Mouse (Mus musculus): ENCODE data around the gene BC005624. TPM values are rescaled to one million over a fixed set of nuclear protein-coding genes. Genes with fewer than 3 reads are reported as not detected.
"Not testable (repeated sequence)": the region's sequence is repeated elsewhere in the genome, so short reads cannot be mapped to it uniquely, and the experiment has no call there.

BC005624 gene
- total RNA-seq, 2 experiments from 2014 or later = 42.6 to 61.0 TPM

GRCm38 (mm10) chr2:30933032-30933431 is 49.0 kb downstream of the BC005624 start:
- no peak for ATAC-seq (replicated peaks; ENCODE audit: poor library complexity, severe bottlenecking)

DNA sequence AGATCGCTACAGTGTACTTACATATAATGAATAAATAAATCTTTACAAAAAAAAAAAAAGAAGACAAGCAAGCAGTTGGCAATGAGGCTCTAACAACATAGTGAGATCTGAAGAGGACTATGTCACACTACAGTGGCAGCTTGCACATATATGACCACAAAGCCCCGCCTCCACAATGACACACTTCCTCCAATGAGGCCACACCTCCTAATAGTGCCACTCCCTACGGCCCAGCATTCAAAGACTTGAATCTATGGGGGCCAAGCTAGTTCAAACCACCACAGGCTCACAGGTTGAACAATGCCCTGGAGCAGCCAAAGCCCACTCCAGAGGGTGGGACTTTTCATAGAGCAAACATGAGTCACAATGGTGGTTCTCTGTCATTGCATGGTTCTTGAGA is 50.1 kb downstream of the BC005624 start:
- ATAC-seq (replicated peaks; ENCODE audit: poor library complexity, severe bottlenecking) = no peak

DNA sequence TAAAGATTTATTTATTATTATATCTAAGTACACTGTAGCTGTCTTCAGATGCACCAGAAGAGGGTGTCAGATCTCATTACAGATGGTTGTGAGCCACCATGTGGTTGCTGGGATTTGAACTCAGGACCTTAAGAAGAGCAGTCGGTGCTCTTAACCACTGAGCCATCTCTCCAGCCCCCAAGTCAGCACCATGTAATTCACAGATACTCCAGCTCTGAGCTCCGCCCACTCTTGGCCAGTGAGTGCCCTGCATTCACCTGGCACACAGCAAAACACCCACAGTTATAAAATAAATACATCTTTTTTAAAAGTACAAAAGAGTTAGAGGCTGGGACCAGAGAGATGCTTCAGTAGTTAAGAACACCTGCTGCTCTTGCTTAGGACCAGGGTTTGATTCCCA is 51.2 kb downstream of the BC005624 start:
- not testable (repeated sequence) for ATAC-seq (replicated peaks; ENCODE audit: poor library complexity, severe bottlenecking)

- ATAC-seq (replicated peaks; ENCODE audit: poor library complexity, severe bottlenecking) = peak; percentile 63
Measured at GRCm38 (mm10) chr2:30929483-30930045, 52.4 kb downstream of the BC005624 start, which contains the start of gene Ptges. Ptges (minus strand) TSS chr2:30929863.

GRCm38 (mm10) chr2:30928893-30929482 is 53.0 kb downstream of the BC005624 start:
- peak; percentile 74 for ATAC-seq (replicated peaks; ENCODE audit: poor library complexity, severe bottlenecking)

DNA sequence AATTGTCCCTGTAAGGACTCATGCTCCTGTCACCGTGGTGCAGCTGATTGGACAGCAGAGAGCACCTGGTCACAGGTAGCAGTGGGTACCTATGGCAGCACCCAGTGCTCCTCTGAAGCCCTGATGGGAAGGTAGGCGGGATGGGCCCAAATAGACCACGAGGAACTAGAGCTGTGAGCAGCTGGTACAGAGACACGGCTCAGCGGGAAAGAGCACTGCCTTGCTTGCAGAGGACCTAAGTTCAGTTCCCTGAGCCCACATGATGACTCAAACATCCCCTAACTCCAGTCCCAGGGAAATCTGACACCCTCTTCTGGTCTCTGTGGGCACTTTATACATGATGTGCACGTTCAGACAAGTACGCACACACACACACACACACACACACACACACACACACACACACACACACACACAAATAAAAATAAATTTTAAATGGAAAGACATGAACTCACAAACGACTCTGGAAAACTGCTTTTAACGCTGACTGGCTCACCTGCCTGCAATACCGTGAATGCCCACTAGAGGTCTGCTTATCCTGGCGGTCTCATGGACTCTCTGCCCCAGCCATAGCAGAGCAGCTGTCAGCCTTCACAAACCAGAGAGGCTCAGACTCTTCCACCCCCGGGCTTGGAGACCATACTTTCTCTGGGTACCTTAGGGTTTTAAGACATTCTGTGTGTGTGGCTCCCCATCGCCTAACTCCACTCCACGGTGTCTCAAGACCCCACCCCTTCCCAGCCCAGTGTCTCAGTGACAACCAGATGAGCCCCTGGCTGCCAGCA is 54.0 kb downstream of the BC005624 start:
- ATAC-seq (replicated peaks; ENCODE audit: poor library complexity, severe bottlenecking) = 0 out of 2 replicates have a peak, but pooled peaks have one; percentile 18

- ATAC-seq (replicated peaks; ENCODE audit: poor library complexity, severe bottlenecking) = peak; percentile 44
Measured at GRCm38 (mm10) chr2:30927151-30927781, 54.7 kb downstream of the BC005624 start.

- no peak for ATAC-seq (replicated peaks; ENCODE audit: poor library complexity, severe bottlenecking)
Measured at GRCm38 (mm10) chr2:30926381-30926780, 55.6 kb downstream of the BC005624 start.

DNA sequence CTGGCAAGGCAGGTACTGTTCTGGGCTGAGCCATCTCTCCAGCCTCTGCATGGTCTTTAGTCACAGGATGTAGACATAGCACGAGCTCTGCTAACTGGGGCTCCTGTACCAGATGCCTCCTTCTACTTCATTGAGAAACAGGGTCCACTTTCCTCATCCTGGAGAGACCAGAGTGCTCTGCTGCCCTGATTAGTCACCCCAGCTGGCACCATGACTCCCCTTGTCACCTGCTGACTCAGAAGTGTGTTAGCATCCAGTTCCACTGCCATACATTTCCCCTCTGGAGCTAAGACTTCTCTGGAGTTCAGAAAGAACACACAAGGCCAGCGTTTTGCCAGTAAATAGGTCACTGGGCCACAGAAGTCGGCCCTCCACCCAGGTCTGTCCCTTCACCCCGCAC is 56.8 kb downstream of the BC005624 start:
- no peak for ATAC-seq (replicated peaks; ENCODE audit: poor library complexity, severe bottlenecking)

- no peak for ATAC-seq (replicated peaks; ENCODE audit: poor library complexity, severe bottlenecking)
Measured at GRCm38 (mm10) chr2:30923099-30923498, 58.9 kb downstream of the BC005624 start.

Other genes starting within 250 kb of the BC005624 start
- not detected in 2 replicates for gene 1700001O22Rik, start 178.5 kb downstream of the BC005624 start, total RNA-seq (2014; fragmentation: Nextera tagmentation)
- 0.73 TPM in 1 of 2 replicates, not detected in the other for gene 1700001O22Rik, start 178.5 kb downstream of the BC005624 start, total RNA-seq (2017)
- gene Ntmt1, start 174.4 kb downstream of the BC005624 start, total RNA-seq (2014; fragmentation: Nextera tagmentation) = 20.2 and 26.8 TPM in 2 replicates
- 16.2 and 18.6 TPM in 2 replicates for gene Ntmt1, start 174.4 kb downstream of the BC005624 start, total RNA-seq (2017)
- 8.4 and 18.9 TPM in 2 replicates for gene Asb6, start 151.9 kb downstream of the BC005624 start, total RNA-seq (2014; fragmentation: Nextera tagmentation)
- 12.2 and 27.1 TPM in 2 replicates for gene Asb6, start 151.9 kb downstream of the BC005624 start, total RNA-seq (2017)
- gene Prrx2, start 147.2 kb downstream of the BC005624 start, total RNA-seq (2014; fragmentation: Nextera tagmentation) = not detected in 2 replicates
- not detected in 2 replicates for gene Prrx2, start 147.2 kb downstream of the BC005624 start, total RNA-seq (2017)
- 0.30 TPM in 1 of 2 replicates, not detected in the other for gene Ptges, start 52.3 kb downstream of the BC005624 start, total RNA-seq (2014; fragmentation: Nextera tagmentation)
- gene Ptges, start 52.3 kb downstream of the BC005624 start, total RNA-seq (2017) = 0.13 and 0.52 TPM in 2 replicates
- gene Tor1b, start 29.2 kb downstream of the BC005624 start, total RNA-seq (2014; fragmentation: Nextera tagmentation) = 39.2 and 43.9 TPM in 2 replicates
- 33.9 and 37.7 TPM in 2 replicates for gene Tor1b, start 29.2 kb downstream of the BC005624 start, total RNA-seq (2017)
- gene Tor1a, start 14.3 kb downstream of the BC005624 start, total RNA-seq (2014; fragmentation: Nextera tagmentation) = 72.9 and 76.1 TPM in 2 replicates
- 101 and 156 TPM in 2 replicates for gene Tor1a, start 14.3 kb downstream of the BC005624 start, total RNA-seq (2017)
- gene Usp20, start 78 bp upstream of the BC005624 start, total RNA-seq (2014; fragmentation: Nextera tagmentation) = 5.2 and 10.0 TPM in 2 replicates
- 2.2 and 5.5 TPM in 2 replicates for gene Usp20, start 78 bp upstream of the BC005624 start, total RNA-seq (2017)
- gene Fnbp1, start 159.8 kb upstream of the BC005624 start, total RNA-seq (2014; fragmentation: Nextera tagmentation) = 57.0 and 64.0 TPM in 2 replicates
- 24.3 and 47.2 TPM in 2 replicates for gene Fnbp1, start 159.8 kb upstream of the BC005624 start, total RNA-seq (2017)
- gene Gpr107, start 170.1 kb upstream of the BC005624 start, total RNA-seq (2014; fragmentation: Nextera tagmentation) = 12.8 and 13.5 TPM in 2 replicates
- 16.4 and 16.9 TPM in 2 replicates for gene Gpr107, start 170.1 kb upstream of the BC005624 start, total RNA-seq (2017)